Mouse (Mus musculus) gastrocnemius, postnatal 4 days (tissue): ENCODE measurements around the gene Rhbdd3. TPM values are rescaled to one million over a fixed set of nuclear protein-coding genes. Genes with fewer than 3 reads are reported as not detected.

Source experiments
- DNase-seq, 2 experiments: peaks; one replicate each; pipeline ENCODE4 v3.0.0; 2021 to 2022; ENCODE audit warnings: low spot score in 2 of 2, mixed read lengths in 2 of 2
- total RNA-seq, 2 experiments: library from RNA; stranded (reverse); gene quantifications; 2 replicates each; pipeline ENCODE4 v1.2.3; 2021

The Rhbdd3 gene
- total RNA-seq, 2 experiments from 2014 or later: 25.7 to 25.8 TPM

- DNase-seq: peak; percentile 58 to 80
These were observed 16.3 kb downstream of the Rhbdd3 start for GRCm38 (mm10) chr11:5114931-5115581.

GRCm38 (mm10) chr11:5125713-5126112 is 27.0 kb downstream of the Rhbdd3 start:
- no peak for DNase-seq

- no peak for DNase-seq
These were observed 30.3 kb downstream of the Rhbdd3 start for GRCm38 (mm10) chr11:5129035-5129480.

- DNase-seq: no peak
These were observed 31.5 kb downstream of the Rhbdd3 start for GRCm38 (mm10) chr11:5130111-5130665.

GRCm38 (mm10) chr11:5132751-5133150 is 34.0 kb downstream of the Rhbdd3 start:
- DNase-seq: no peak

GRCm38 (mm10) chr11:5135914-5136313 is 37.2 kb downstream of the Rhbdd3 start:
- peak in 1 of 2 experiments; percentile 52 for DNase-seq

- no peak for DNase-seq
These were observed 39.9 kb downstream of the Rhbdd3 start for GRCm38 (mm10) chr11:5138642-5139041.

GRCm38 (mm10) chr11:5139372-5139771 is 40.6 kb downstream of the Rhbdd3 start:
- no peak for DNase-seq

GRCm38 (mm10) chr11:5140619-5141018 is 41.9 kb downstream of the Rhbdd3 start:
- DNase-seq: peak; percentile 63

- DNase-seq: no peak
These were observed 42.5 kb downstream of the Rhbdd3 start for GRCm38 (mm10) chr11:5141252-5141651.

- DNase-seq: no peak
These were observed 43.2 kb downstream of the Rhbdd3 start for GRCm38 (mm10) chr11:5141965-5142364.

- DNase-seq: no peak
These were observed 46.9 kb downstream of the Rhbdd3 start for GRCm38 (mm10) chr11:5145600-5145999.

GRCm38 (mm10) chr11:5149249-5149648 is 50.5 kb downstream of the Rhbdd3 start:
- no peak for DNase-seq

GRCm38 (mm10) chr11:5149955-5150354 is 51.2 kb downstream of the Rhbdd3 start:
- no peak for DNase-seq

GRCm38 (mm10) chr11:5150416-5151246 is 51.9 kb downstream of the Rhbdd3 start:
- peak; percentile 21 to 56 for DNase-seq

- DNase-seq: no peak
These were observed 52.5 kb downstream of the Rhbdd3 start for GRCm38 (mm10) chr11:5151247-5151630.

- no peak for DNase-seq
These were observed 53.1 kb downstream of the Rhbdd3 start, which contains the start of gene Emid1 for GRCm38 (mm10) chr11:5151680-5152337. Gene Emid1 (minus strand): TSS chr11:5152257.

GRCm38 (mm10) chr11:5154961-5155805 is 56.5 kb downstream of the Rhbdd3 start:
- DNase-seq: no peak
